Mouse (Mus musculus): ENCODE data around the gene Scrt2. TPM values are rescaled to one million over a fixed set of nuclear protein-coding genes. Genes with fewer than 3 reads are reported as not detected.
"Not testable (repeated sequence)": the region's sequence is repeated elsewhere in the genome, so short reads cannot be mapped to it uniquely, and the experiment has no call there.

Gene Scrt2
- total RNA-seq (2015; ENCODE audit: low replicate concordance): not detected in 2 replicates
- not detected in 2 replicates for total RNA-seq (2017; ENCODE audit: low replicate concordance)

- no peak for ATAC-seq (replicated peaks; ENCODE audit: low FRiP score, poor library complexity, severe bottlenecking)
These were observed at the start of gene Scrt2 for GRCm38 (mm10) chr2:152080685-152081541. Gene Scrt2 (plus strand): TSS chr2:152081529.

GRCm38 (mm10) chr2:152040101-152040500 is 41.2 kb upstream of the Scrt2 start:
- no peak for ATAC-seq (replicated peaks; ENCODE audit: low FRiP score, poor library complexity, severe bottlenecking)

GRCm38 (mm10) chr2:152047116-152048002 is 34.0 kb upstream of the Scrt2 start:
- peak; percentile 38 for ATAC-seq (replicated peaks; ENCODE audit: low FRiP score, poor library complexity, severe bottlenecking)

GRCm38 (mm10) chr2:152048003-152048980 is 33.0 kb upstream of the Scrt2 start:
- no peak for ATAC-seq (replicated peaks; ENCODE audit: low FRiP score, poor library complexity, severe bottlenecking)

- no peak for ATAC-seq (replicated peaks; ENCODE audit: low FRiP score, poor library complexity, severe bottlenecking)
These were observed 32.3 kb upstream of the Scrt2 start for GRCm38 (mm10) chr2:152048981-152049441.

- ATAC-seq (replicated peaks; ENCODE audit: low FRiP score, poor library complexity, severe bottlenecking): no peak
These were observed 31.6 kb upstream of the Scrt2 start for GRCm38 (mm10) chr2:152049611-152050270.

- ATAC-seq (replicated peaks; ENCODE audit: low FRiP score, poor library complexity, severe bottlenecking): no peak
These were observed 31.0 kb upstream of the Scrt2 start for GRCm38 (mm10) chr2:152050316-152050715.

GRCm38 (mm10) chr2:152051985-152052384 is 29.3 kb upstream of the Scrt2 start:
- no peak for ATAC-seq (replicated peaks; ENCODE audit: low FRiP score, poor library complexity, severe bottlenecking)

GRCm38 (mm10) chr2:152055406-152055805 is 25.9 kb upstream of the Scrt2 start:
- no peak for ATAC-seq (replicated peaks; ENCODE audit: low FRiP score, poor library complexity, severe bottlenecking)

- ATAC-seq (replicated peaks; ENCODE audit: low FRiP score, poor library complexity, severe bottlenecking): no peak
These were observed 24.7 kb upstream of the Scrt2 start for GRCm38 (mm10) chr2:152056368-152057251.

GRCm38 (mm10) chr2:152057252-152057563 is 24.1 kb upstream of the Scrt2 start:
- ATAC-seq (replicated peaks; ENCODE audit: low FRiP score, poor library complexity, severe bottlenecking): no peak

GRCm38 (mm10) chr2:152062817-152063216 is 18.5 kb upstream of the Scrt2 start:
- not testable (repeated sequence) for ATAC-seq (replicated peaks; ENCODE audit: low FRiP score, poor library complexity, severe bottlenecking)

- ATAC-seq (replicated peaks; ENCODE audit: low FRiP score, poor library complexity, severe bottlenecking): no peak
These were observed 12.5 kb upstream of the Scrt2 start for GRCm38 (mm10) chr2:152068660-152069433.

GRCm38 (mm10) chr2:152069434-152069786 is 11.9 kb upstream of the Scrt2 start:
- ATAC-seq (replicated peaks; ENCODE audit: low FRiP score, poor library complexity, severe bottlenecking): no peak

GRCm38 (mm10) chr2:152069941-152070340 is 11.4 kb upstream of the Scrt2 start:
- ATAC-seq (replicated peaks; ENCODE audit: low FRiP score, poor library complexity, severe bottlenecking): no peak

GRCm38 (mm10) chr2:152074521-152074920 is 6.8 kb upstream of the Scrt2 start:
- no peak for ATAC-seq (replicated peaks; ENCODE audit: low FRiP score, poor library complexity, severe bottlenecking)

- no peak for ATAC-seq (replicated peaks; ENCODE audit: low FRiP score, poor library complexity, severe bottlenecking)
These were observed 5.9 kb upstream of the Scrt2 start for GRCm38 (mm10) chr2:152075294-152075889.

Measured in erythroblast, adult 5-6 weeks (primary cell).